Mouse (Mus musculus) G1E (cell line): ENCODE results near the gene Clasp2. TPM values are rescaled to one million over a fixed set of nuclear protein-coding genes. Genes with fewer than 3 reads are reported as not detected.
"Not testable (repeated sequence)": the region's sequence is repeated elsewhere in the genome, so short reads cannot be mapped to it uniquely, and the experiment has no call there.

Experiments
- ATAC-seq: 2 replicates; pipeline ENCODE4 v1.8.0; 2016; ENCODE audit warnings: mild to moderate bottlenecking; ENCODE audit not compliant: insufficient number of reproducible peaks, poor library complexity, low FRiP score, severe bottlenecking; ENCODE audit errors: extremely low read depth
- DNase-seq: peaks from one replicate; pipeline ENCODE4 v3.0.0; 2012; ENCODE audit warnings: low spot score
- H3K27me3 ChIP-seq: 2 replicates; pipeline ENCODE4 v1.6.1; 2012; ENCODE audit warnings: mild to moderate bottlenecking, low read length, inconsistent platforms; ENCODE audit not compliant: insufficient read depth
- H3K36me3 ChIP-seq: replicated peaks from 2 replicates; pipeline ENCODE3; 2012; ENCODE audit warnings: mild to moderate bottlenecking, inconsistent platforms
- H3K4me1 ChIP-seq: 2 replicates; pipeline ENCODE4 v1.6.1; 2012; ENCODE audit warnings: low read depth, low read length, inconsistent platforms, mixed read lengths; ENCODE audit not compliant: insufficient read depth
- H3K4me3 ChIP-seq: 2 replicates; pipeline ENCODE4 v1.5.1; 2012; ENCODE audit warnings: low read depth, mild to moderate bottlenecking, inconsistent platforms, low read length, moderate library complexity, mixed read lengths
- H3K9me3 ChIP-seq: replicated peaks from 2 replicates; pipeline ENCODE4 v1.6.1; 2012; ENCODE audit warnings: inconsistent platforms
- CTCF ChIP-seq: IDR thresholded peaks from 2 replicates; pipeline ENCODE4 v1.5.1; 2012; ENCODE audit warnings: low read depth, low read length, inconsistent platforms, mixed read lengths
- GATA1 ChIP-seq: IDR thresholded peaks from 2 replicates; pipeline ENCODE4 v1.6.1; 2012; ENCODE audit warnings: borderline replicate concordance, low read length, inconsistent platforms, mixed read lengths
- GATA2 ChIP-seq: IDR thresholded peaks from 2 replicates; pipeline ENCODE4 v1.6.1; 2012; ENCODE audit warnings: low read depth, low read length, inconsistent platforms, borderline replicate concordance
- POLR2AphosphoS5 ChIP-seq: IDR thresholded peaks from 2 replicates; pipeline ENCODE4 v1.6.1; 2012; ENCODE audit warnings: low read depth, low read length, inconsistent platforms; ENCODE audit not compliant: insufficient replicate concordance
- TAL1 ChIP-seq: conservative IDR thresholded peaks from 2 replicates; pipeline ENCODE4 v1.6.1; 2012; ENCODE audit warnings: low read depth, low read length, inconsistent platforms, mixed read lengths
- polyA plus RNA-seq: library from polyadenylated mRNA; stranded (reverse); fragments of >175 nt; gene quantifications from 2 replicates; pipeline ENCODE4 v1.2.3, GENCODE M21; 2012
- total RNA-seq, 2 experiments: library from RNA; stranded (forward) in 1 of 2; stranded (reverse) in 1 of 2; fragments of 200-1000 nt in 1 of 2; fragments of >200 nt in 1 of 2; fragmentation: Nextera tagmentation in 1 of 2; gene quantifications; 2 replicates each; pipeline ENCODE4 v1.2.3; 2014 to 2017

Clasp2 gene
- total and polyA plus RNA-seq, 3 experiments: 8.7 to 92.0 (median 40.4) TPM

GRCm38 (mm10) chr9:113763123-113763522 is 21.9 kb downstream of the Clasp2 start:
- no peak overlapping the region for H3K4me3 ChIP-seq
- H3K27me3 ChIP-seq: no peaks in the 10 kb centered on the region
- DNase-seq (no peak), ATAC-seq (no peak)
- H3K36me3 ChIP-seq: peaks cover 69% of the 10 kb centered on the region
- H3K4me1 ChIP-seq: peaks cover 2% of the 10 kb centered on the region; the same call in 1 of the 2 replicates
- H3K9me3 ChIP-seq: peaks cover 7% of the 10 kb centered on the region; the same call in 1 of the 2 replicates
- TF ChIP-seq TAL1 (no peak), POLR2AphosphoS5 (no peak), GATA1 (no peak), CTCF (no peak), GATA2 (no peak)

GRCm38 (mm10) chr9:113770640-113771039 is 29.4 kb downstream of the Clasp2 start:
- ATAC-seq: no peak
- Histone ChIP-seq H3K4me3 (no peak overlapping the region), H3K36me3 (peaks cover 71% of the 10 kb centered on the region), H3K4me1 (peaks cover 6% of the 10 kb centered on the region; the same call in 1 of the 2 replicates), H3K27me3 (no peaks in the 10 kb centered on the region), H3K9me3 (no peaks in the 10 kb centered on the region)
- DNase-seq: no peak
- no peak for TF ChIP-seq TAL1
- no peak for TF ChIP-seq CTCF
- no peak for TF ChIP-seq GATA2
- TF ChIP-seq GATA1: no peak
- no peak for TF ChIP-seq POLR2AphosphoS5

GRCm38 (mm10) chr9:113780863-113781262 is 39.6 kb downstream of the Clasp2 start:
- Histone ChIP-seq H3K4me1 (no peaks in the 10 kb centered on the region), H3K27me3 (no peaks in the 10 kb centered on the region), H3K4me3 (no peak overlapping the region), H3K36me3 (peaks cover 58% of the 10 kb centered on the region), H3K9me3 (no peaks in the 10 kb centered on the region)
- TF ChIP-seq POLR2AphosphoS5 (no peak), CTCF (no peak), GATA2 (no peak), TAL1 (no peak), GATA1 (no peak)
- DNase-seq: no peak
- no peak for ATAC-seq

GRCm38 (mm10) chr9:113782362-113783005 is 41.2 kb downstream of the Clasp2 start:
- H3K9me3 ChIP-seq: no peaks in the 10 kb centered on the region
- H3K36me3 ChIP-seq: peaks cover 61% of the 10 kb centered on the region
- ATAC-seq (no peak), DNase-seq (no peak)
- no peaks in the 10 kb centered on the region for H3K27me3 ChIP-seq
- no peak overlapping the region for H3K4me3 ChIP-seq
- H3K4me1 ChIP-seq: no peaks in the 10 kb centered on the region
- TF ChIP-seq GATA2: no peak
- TF ChIP-seq CTCF: no peak
- no peak for TF ChIP-seq TAL1
- no peak for TF ChIP-seq POLR2AphosphoS5
- TF ChIP-seq GATA1: no peak

GRCm38 (mm10) chr9:113783674-113784073 is 42.4 kb downstream of the Clasp2 start:
- Histone ChIP-seq H3K36me3 (peaks cover 67% of the 10 kb centered on the region), H3K27me3 (no peaks in the 10 kb centered on the region), H3K4me1 (no peaks in the 10 kb centered on the region), H3K9me3 (no peaks in the 10 kb centered on the region), H3K4me3 (no peak overlapping the region)
- no peak for DNase-seq
- no peak for ATAC-seq
- no peak for TF ChIP-seq POLR2AphosphoS5
- TF ChIP-seq GATA1: no peak
- no peak for TF ChIP-seq CTCF
- TF ChIP-seq GATA2: no peak
- TF ChIP-seq TAL1: no peak

- H3K9me3 ChIP-seq, ATAC-seq, H3K4me3 ChIP-seq, H3K27me3 ChIP-seq, DNase-seq, H3K4me1 ChIP-seq: not testable (repeated sequence)
- peaks cover 48% of the 10 kb centered on the region for H3K36me3 ChIP-seq
Observed at GRCm38 (mm10) chr9:113789283-113789682, 48.0 kb downstream of the Clasp2 start.
